Mouse (Mus musculus) kidney, postnatal 0 days (tissue): Measurements from ENCODE around the gene Dclre1c. TPM values are rescaled to one million over a fixed set of nuclear protein-coding genes. Genes with fewer than 3 reads are reported as not detected.

Experiments used
- ATAC-seq: fragments of 200-750 bp; cut with Nextera tagmentation; replicated peaks from 2 replicates; pipeline ENCODE4 v1.8.0; 2017; ENCODE audit warnings: low read depth, moderate number of reproducible peaks, moderate TSS enrichment, moderate library complexity; ENCODE audit not compliant: low FRiP score
- DNase-seq: peaks from one replicate; pipeline ENCODE4 v3.0.0-alpha.2; 2016; ENCODE audit warnings: low spot score
- H3K27ac ChIP-seq: fragments of 300-500 bp; sonication (generic); 2 replicates; pipeline ENCODE4 v1.5.1; 2014; ENCODE audit warnings: mild to moderate bottlenecking
- H3K27me3 ChIP-seq: fragments of 300-500 bp; sonication (generic); 2 replicates; pipeline ENCODE4 v1.6.1; 2014; ENCODE audit warnings: low read length, mixed read lengths; ENCODE audit not compliant: insufficient read depth
- H3K36me3 ChIP-seq: fragments of 300-500 bp; sonication (generic); 2 replicates; pipeline ENCODE4 v1.6.1; 2014; ENCODE audit warnings: low read length, mixed read lengths; ENCODE audit not compliant: insufficient read depth
- H3K4me1 ChIP-seq: fragments of 300-500 bp; sonication (generic); replicated peaks from 2 replicates; pipeline ENCODE4 v1.6.1; 2014; ENCODE audit warnings: antibody characterized with exemption, low read length, mixed read lengths; ENCODE audit not compliant: insufficient read depth
- H3K4me2 ChIP-seq: fragments of 300-500 bp; sonication (generic); 2 replicates; pipeline ENCODE4 v1.6.1; 2014; ENCODE audit warnings: mild to moderate bottlenecking, low read length, moderate library complexity, mixed read lengths
- H3K4me3 ChIP-seq: fragments of 300-500 bp; sonication (generic); replicated peaks from 2 replicates; pipeline ENCODE4 v1.5.1; 2014; ENCODE audit warnings: low read depth, low read length
- H3K9ac ChIP-seq: fragments of 300-500 bp; sonication (generic); 2 replicates; pipeline ENCODE4 v1.6.1; 2014; ENCODE audit warnings: low read depth, low read length
- H3K9me3 ChIP-seq: fragments of 300-500 bp; sonication (generic); replicated peaks from 2 replicates; pipeline ENCODE4 v1.6.1; 2016; ENCODE audit warnings: low read length, inconsistent platforms, mixed read lengths
- CTCF ChIP-seq: IDR thresholded peaks from 2 replicates; pipeline ENCODE4 v1.5.1; 2016; ENCODE audit warnings: antibody characterized with exemption, low read depth, mild to moderate bottlenecking, moderate library complexity
- WGBS: fragments of 180-500 bp; shearing (Covaris S2); extraction: QIAGEN DNeasy Blood & Tissue Kit; methylation state at CpG from one replicate; pipeline ENCODE4 v1.1.7; 2014; 5-methylcytosine and 5-hydroxymethylcytosine counted together
- polyA plus RNA-seq: library from polyadenylated mRNA; unstranded; fragments of >200 nt; fragmentation: Nextera tagmentation; extraction: Ambion mirVana; gene quantifications from 2 replicates; pipeline ENCODE4 v1.2.1, GENCODE M21; 2015

Dclre1c gene
- polyA plus RNA-seq, 1 experiment from 2014 or later = 3.5 TPM

DNA sequence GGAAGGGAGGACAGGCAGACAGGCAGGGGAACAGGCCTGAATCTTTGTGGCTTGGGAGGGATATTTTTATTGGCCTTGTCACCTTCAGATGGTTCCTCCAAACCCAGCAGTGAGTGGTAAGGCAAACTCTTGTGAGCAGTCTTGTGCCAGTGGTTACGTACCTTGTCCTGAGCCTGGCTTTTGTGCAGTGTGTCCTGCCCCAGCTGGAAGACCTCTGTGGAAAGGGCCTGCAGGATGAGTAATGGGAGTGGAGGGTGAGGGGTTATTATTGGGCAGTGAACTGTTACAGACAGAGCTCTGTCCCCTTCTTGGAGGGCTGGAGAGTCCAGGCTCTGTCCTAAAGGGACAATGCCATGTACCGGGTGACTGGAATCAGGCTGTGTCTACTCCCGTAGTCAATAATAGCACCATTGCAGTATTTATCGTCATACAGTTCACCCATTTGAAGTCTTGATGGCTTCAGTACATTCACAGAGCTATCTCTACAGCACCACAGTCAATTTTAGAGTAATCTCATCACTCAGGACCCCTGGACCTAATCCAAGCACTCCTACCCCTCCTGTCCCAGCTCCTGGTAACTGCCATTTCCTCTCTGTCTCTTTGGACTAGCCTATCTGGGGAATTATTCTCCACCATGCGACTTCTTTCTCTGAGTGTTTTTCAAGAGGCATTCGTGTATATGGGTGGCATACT lies 11.6 kb downstream of the Dclre1c start:
- H3K27me3 ChIP-seq = no peaks in the 10 kb centered on the region
- no peak overlapping the region for H3K9ac ChIP-seq
- no peak overlapping the region for H3K4me2 ChIP-seq
- H3K4me3 ChIP-seq = no peak overlapping the region
- no peak for TF ChIP-seq CTCF
- no peak overlapping the region for H3K27ac ChIP-seq
- H3K4me1 ChIP-seq = no peaks in the 10 kb centered on the region
- DNase-seq = no peak
- 0 out of 2 replicates have a peak, but pooled peaks cover 3% of the 10 kb centered on the region for H3K36me3 ChIP-seq
- peak; percentile 40; the same call in 1 of the 2 replicates for ATAC-seq
- H3K9me3 ChIP-seq = no peaks in the 10 kb centered on the region
- WGBS = 65% methylated on average over 6 of the region's 6 CpGs

DNA sequence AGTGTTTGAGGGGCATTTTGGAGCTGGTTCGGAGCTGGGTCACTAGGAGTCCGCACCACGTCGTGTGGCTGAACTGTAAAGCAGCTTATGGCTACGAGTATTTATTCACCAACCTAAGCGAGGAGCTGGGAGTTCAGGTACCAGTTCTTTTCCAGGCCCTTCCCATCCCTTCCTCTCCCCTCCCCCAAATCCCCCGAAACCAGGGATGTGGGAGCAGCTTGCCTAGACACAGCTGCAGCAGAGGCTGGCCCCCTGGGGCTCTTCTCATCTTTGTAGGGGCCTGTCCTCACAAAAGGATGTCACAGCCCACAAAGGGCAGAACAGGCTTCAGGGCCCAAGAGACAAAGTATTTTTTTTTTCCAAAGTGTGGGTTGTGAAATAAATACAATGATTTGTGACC lies 14.0 kb downstream of the Dclre1c start:
- TF ChIP-seq CTCF = no peak
- Histone ChIP-seq H3K9me3 (no peaks in the 10 kb centered on the region), H3K4me1 (no peaks in the 10 kb centered on the region), H3K4me3 (no peak overlapping the region), H3K36me3 (peaks cover 3% of the 10 kb centered on the region; the same call in 1 of the 2 replicates), H3K27ac (no peak overlapping the region), H3K4me2 (no peak overlapping the region), H3K9ac (no peak overlapping the region), H3K27me3 (no peaks in the 10 kb centered on the region)
- no peak for DNase-seq
- 64% methylated on average over 7 of the region's 7 CpGs for WGBS
- ATAC-seq = no peak

DNA sequence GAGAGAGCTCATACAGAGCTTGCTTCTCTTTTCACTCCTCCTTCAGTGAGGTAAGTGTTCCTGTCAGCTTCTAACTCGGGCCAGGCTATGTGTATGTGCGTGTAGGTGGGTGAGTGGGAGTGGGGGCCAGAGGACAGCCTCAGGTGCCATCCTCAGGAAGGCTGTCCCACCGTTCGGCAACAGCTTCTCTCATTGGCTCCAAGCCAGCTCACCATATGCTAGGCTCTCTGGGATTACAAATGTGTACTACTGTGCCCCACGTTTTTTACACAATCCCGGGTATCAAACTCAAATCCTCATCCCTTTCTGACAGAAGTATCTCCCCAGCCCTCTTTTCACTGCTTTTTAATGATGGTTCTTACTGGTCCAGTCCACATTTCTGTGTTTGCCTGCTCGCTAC lies 20.3 kb downstream of the Dclre1c start:
- no peak overlapping the region for H3K4me2 ChIP-seq
- no peaks in the 10 kb centered on the region for H3K4me1 ChIP-seq
- no peak overlapping the region for H3K9ac ChIP-seq
- H3K4me3 ChIP-seq = no peak overlapping the region
- no peak for TF ChIP-seq CTCF
- ATAC-seq = no peak
- no peak overlapping the region for H3K27ac ChIP-seq
- no peak for DNase-seq
- no peaks in the 10 kb centered on the region for H3K27me3 ChIP-seq
- no peaks in the 10 kb centered on the region for H3K9me3 ChIP-seq
- H3K36me3 ChIP-seq = peaks cover 2% of the 10 kb centered on the region; the same call in 1 of the 2 replicates
- WGBS = 75% methylated on average over 7 of the region's 7 CpGs

DNA sequence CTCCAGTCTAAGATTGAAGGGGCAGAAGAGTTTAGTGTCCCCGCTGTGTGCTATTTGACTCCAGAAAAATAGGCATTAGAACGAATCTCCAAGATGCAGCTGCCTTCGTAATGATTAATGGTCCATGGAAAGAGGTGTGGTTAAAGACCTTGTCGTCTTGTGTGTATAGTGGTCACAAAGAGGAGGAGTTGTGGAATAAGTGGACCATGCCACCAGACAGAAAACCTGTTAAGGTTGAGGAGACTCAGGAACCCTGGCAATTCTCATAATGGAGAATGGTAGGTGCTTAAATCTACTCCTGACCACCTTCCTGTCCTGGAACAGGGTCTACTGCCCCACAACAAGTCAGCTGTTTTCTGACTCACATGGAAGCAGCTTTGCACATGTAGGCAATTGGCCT lies 22.1 kb downstream of the Dclre1c start:
- Histone ChIP-seq H3K4me3 (no peak overlapping the region), H3K9ac (no peak overlapping the region), H3K27me3 (no peaks in the 10 kb centered on the region), H3K36me3 (peaks cover 2% of the 10 kb centered on the region; the same call in 1 of the 2 replicates), H3K4me1 (no peaks in the 10 kb centered on the region), H3K9me3 (no peaks in the 10 kb centered on the region), H3K27ac (no peak overlapping the region), H3K4me2 (no peak overlapping the region)
- no peak for TF ChIP-seq CTCF
- DNase-seq = peak; percentile 22
- ATAC-seq = no peak; the same call in 1 of the 2 replicates
- 34% methylated on average over 4 of the region's 4 CpGs for WGBS

DNA sequence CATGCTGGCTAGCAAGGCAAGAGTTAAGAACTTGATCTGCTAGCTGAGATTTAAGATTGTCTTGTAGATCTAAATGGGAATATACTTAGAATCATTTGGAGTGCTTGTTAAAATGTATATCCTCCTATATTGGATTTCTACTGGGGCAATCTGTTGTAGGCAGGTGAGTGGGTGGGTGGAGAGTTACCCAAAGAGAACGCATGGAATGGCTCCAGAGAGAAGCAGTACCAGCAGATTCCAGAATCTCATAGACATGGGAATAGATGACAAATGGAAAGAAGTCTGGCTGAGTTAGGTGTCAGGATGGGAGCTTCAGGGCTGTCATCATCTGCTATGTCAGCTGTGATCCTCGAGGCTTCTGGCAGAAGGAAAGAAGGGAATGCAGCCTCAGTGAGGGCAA lies 25.5 kb downstream of the Dclre1c start:
- Histone ChIP-seq H3K9ac (no peak overlapping the region), H3K36me3 (peaks cover 12% of the 10 kb centered on the region; the same call in 1 of the 2 replicates), H3K27ac (no peak overlapping the region), H3K4me1 (no peaks in the 10 kb centered on the region), H3K9me3 (no peaks in the 10 kb centered on the region), H3K4me2 (no peak overlapping the region), H3K27me3 (no peaks in the 10 kb centered on the region), H3K4me3 (no peak overlapping the region)
- ATAC-seq (no peak), DNase-seq (no peak)
- 56% methylated on average over 2 of the region's 2 CpGs for WGBS
- no peak for TF ChIP-seq CTCF

DNA sequence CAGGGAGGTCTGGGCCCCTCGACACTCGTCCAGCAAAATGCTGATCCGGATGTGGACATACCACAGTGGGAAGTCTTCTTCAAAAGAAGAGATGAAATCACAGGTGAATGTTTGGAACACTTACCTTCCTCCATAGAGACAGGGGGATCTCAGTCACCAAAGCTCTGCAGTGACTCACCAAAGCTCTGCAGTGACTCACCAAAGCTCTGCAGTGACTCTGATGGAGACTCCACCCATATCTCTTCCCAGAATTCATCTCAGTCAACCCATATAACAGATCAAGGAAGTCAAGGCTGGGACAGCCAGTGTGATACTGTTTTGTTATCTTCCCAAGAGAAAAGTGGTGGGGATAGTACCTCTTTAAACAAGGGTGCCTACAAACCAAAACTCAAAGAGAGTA lies 29.2 kb downstream of the Dclre1c start:
- WGBS = 97% methylated on average over 3 of the region's 3 CpGs
- Histone ChIP-seq H3K9me3 (no peaks in the 10 kb centered on the region), H3K36me3 (peaks cover 18% of the 10 kb centered on the region; the same call in 1 of the 2 replicates)

DNA sequence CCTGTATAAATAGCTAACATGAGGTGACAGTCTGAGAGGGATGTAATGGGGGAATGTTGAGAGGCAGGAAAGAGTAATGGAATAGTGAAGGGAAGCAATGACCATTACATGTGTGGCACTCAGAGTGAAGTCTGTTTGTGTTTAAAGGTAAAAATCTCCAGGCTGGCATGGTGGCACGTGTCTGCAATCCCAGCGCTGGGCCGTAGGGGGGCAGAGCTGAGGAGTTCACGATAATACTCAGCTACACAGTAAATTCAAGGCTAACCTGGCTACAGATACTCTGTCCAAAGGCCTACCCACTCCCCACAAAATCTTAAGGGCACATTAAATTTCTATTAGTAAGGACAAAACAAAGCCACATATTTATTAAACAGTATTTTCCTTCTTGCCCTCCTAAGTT lies 32.7 kb downstream of the Dclre1c start:
- no peak overlapping the region for H3K27ac ChIP-seq
- DNase-seq = no peak
- H3K4me3 ChIP-seq = no peak overlapping the region
- no peak overlapping the region for H3K9ac ChIP-seq
- peaks cover 22% of the 10 kb centered on the region for H3K36me3 ChIP-seq
- WGBS = 83% methylated on average over 4 of the region's 4 CpGs
- TF ChIP-seq CTCF = peak; percentile 9; the same call in 1 of the 2 replicates
- no peaks in the 10 kb centered on the region for H3K4me1 ChIP-seq
- no peak for ATAC-seq
- no peaks in the 10 kb centered on the region for H3K27me3 ChIP-seq
- H3K9me3 ChIP-seq = no peaks in the 10 kb centered on the region
- H3K4me2 ChIP-seq = no peak overlapping the region

More for the DNA sequence above, 29.2 kb downstream of the Dclre1c start:
- no peak for TF ChIP-seq CTCF
- no peaks in the 10 kb centered on the region for H3K27me3 ChIP-seq
- H3K4me3 ChIP-seq = no peak overlapping the region
- no peak overlapping the region for H3K27ac ChIP-seq
- no peaks in the 10 kb centered on the region for H3K4me1 ChIP-seq
- H3K4me2 ChIP-seq = no peak overlapping the region
- no peak for DNase-seq
- no peak overlapping the region for H3K9ac ChIP-seq
- no peak for ATAC-seq
